Comparison of ENCODE assay signal across 8 mouse cellular contexts in genomic region chr19:4214071-4214770, GRCm38 (mm10). TPM values are rescaled to one million over a fixed set of nuclear protein-coding genes. Genes with fewer than 3 reads are reported as not detected.
DNase-seq lines count a peak whose midpoint lies in the region; ATAC-seq lines count a peak whose summit lies in the region.

TSS of gene Clcf1 (plus strand) at chr19:4214238.
TSS of gene AC109138.7 (plus strand) at chr19:4214357.

- no peaks in the 10 kb centered on the region for H3K36me3 ChIP-seq in forebrain, embryonic 13.5 days (ENCODE audit: poor library complexity, severe bottlenecking)
- H3K36me3 ChIP-seq in intestine, embryonic 14.5 days (ENCODE audit: control insufficient read depth, insufficient read depth, low read length) = no peaks in the 10 kb centered on the region
- no peaks in the 10 kb centered on the region for H3K36me3 ChIP-seq in lung, embryonic 16.5 days (ENCODE audit: control insufficient read depth, insufficient read depth, low read length)

- peak within 1 kb of the TSS; percentile 99 for H3K4me2 ChIP-seq in forebrain, embryonic 13.5 days
- H3K4me2 ChIP-seq in intestine, embryonic 14.5 days (ENCODE audit: low read length) = peak within 1 kb of the TSS; percentile 81
- peak within 1 kb of the TSS; percentile 94 for H3K4me2 ChIP-seq in lung, embryonic 16.5 days (ENCODE audit: low read depth, low read length)

- no peaks in the 10 kb centered on the region for H3K9me3 ChIP-seq in forebrain, embryonic 13.5 days (replicated peaks)
- no peaks in the 10 kb centered on the region for H3K9me3 ChIP-seq in intestine, embryonic 14.5 days (ENCODE audit: control insufficient read depth, low read length)
- H3K9me3 ChIP-seq in lung, embryonic 16.5 days (ENCODE audit: control insufficient read depth, low read length) = no peaks in the 10 kb centered on the region

- H3K9ac ChIP-seq in forebrain, embryonic 13.5 days = peak within 1 kb of the TSS; percentile 77
- H3K9ac ChIP-seq in intestine, embryonic 14.5 days (ENCODE audit: low read length) = peak within 1 kb of the TSS; percentile 97
- H3K9ac ChIP-seq in lung, embryonic 16.5 days (ENCODE audit: low read length) = peak within 1 kb of the TSS; percentile 92

- H3K4me1 ChIP-seq in forebrain, embryonic 13.5 days = peaks cover 43% of the 10 kb centered on the region
- H3K4me1 ChIP-seq in intestine, embryonic 14.5 days (replicated peaks; ENCODE audit: control insufficient read depth, insufficient read depth, low read length) = peaks cover 53% of the 10 kb centered on the region
- H3K4me1 ChIP-seq in lung, embryonic 16.5 days (replicated peaks; ENCODE audit: control insufficient read depth, insufficient read depth, low read length) = peaks cover 42% of the 10 kb centered on the region

- peak within 1 kb of the TSS; percentile 59 for H3K4me3 ChIP-seq in forebrain, embryonic 13.5 days
- peak within 1 kb of the TSS; percentile 84 for H3K4me3 ChIP-seq in intestine, embryonic 14.5 days (ENCODE audit: low read depth, low read length)
- peak within 1 kb of the TSS; percentile 80 for H3K4me3 ChIP-seq in lung, embryonic 16.5 days (ENCODE audit: low read length)

- peaks cover 62% of the 10 kb centered on the region for H3K27me3 ChIP-seq in forebrain, embryonic 13.5 days
- H3K27me3 ChIP-seq in intestine, embryonic 14.5 days (replicated peaks; ENCODE audit: control insufficient read depth, insufficient read depth, low read length) = no peaks in the 10 kb centered on the region
- no peaks in the 10 kb centered on the region for H3K27me3 ChIP-seq in lung, embryonic 16.5 days (ENCODE audit: control insufficient read depth, insufficient read depth, low read depth, low read length)

- H3K27ac ChIP-seq in forebrain, embryonic 13.5 days = no peak within 1 kb of the TSS
- peak within 1 kb of the TSS; percentile 94 for H3K27ac ChIP-seq in intestine, embryonic 14.5 days (ENCODE audit: low read depth)
- H3K27ac ChIP-seq in lung, embryonic 16.5 days (ENCODE audit: low read length) = peak within 1 kb of the TSS; percentile 96

- under 1% methylated on average over 44 of the region's 49 CpGs for WGBS in forebrain, embryonic 13.5 days
- WGBS in intestine, embryonic 14.5 days = under 1% methylated on average over 48 of the region's 49 CpGs
- WGBS in lung, embryonic 16.5 days = 1% methylated on average over 47 of the region's 49 CpGs

- 0 out of 2 replicates have a peak, but pooled peaks have one; percentile 26 for ATAC-seq in cerebellum, adult (ENCODE audit: insufficient number of reproducible peaks, low FRiP score, low TSS enrichment)
- peak; percentile 60; the same call in 1 of the 2 replicates for ATAC-seq in forebrain, embryonic 13.5 days
- ATAC-seq in intestine, embryonic 14.5 days (replicated peaks; ENCODE audit: low FRiP score, low TSS enrichment, low read depth) = peak; percentile 47
- ATAC-seq in lung, embryonic 16.5 days (ENCODE audit: low read depth) = peak; percentile 59
- ATAC-seq in frontal cortex, adult (ENCODE audit: low TSS enrichment) = no peak

- no peak for DNase-seq in cerebellum, postnatal 4 days (ENCODE audit: low spot score in 2 of 2)
- peak; percentile 54 for DNase-seq in MN1 (ENCODE audit: low spot score)
- DNase-seq in intestine, embryonic 14.5 days (ENCODE audit: low spot score) = peak; percentile 81
- peak; percentile 56 for DNase-seq in spleen, adult 12 weeks (ENCODE audit: low spot score)

RNA-seq across cellular contexts. Expression of gene Clcf1, which starts in this region (rescaled TPM):
- polyA plus RNA-seq in forebrain, embryonic 13.5 days (2015; fragmentation: Nextera tagmentation; extraction: Ambion mirVana) = 0.63 and 0.76 TPM in 2 replicates
- polyA plus RNA-seq in intestine, embryonic 14.5 days (2014; fragmentation: Nextera tagmentation; extraction: Ambion mirVana) = 6.9 and 7.5 TPM in 2 replicates
- polyA plus RNA-seq in lung, embryonic 16.5 days (2015; fragmentation: Nextera tagmentation; extraction: Ambion mirVana) = 4.8 and 6.1 TPM in 2 replicates

RNA-seq across cellular contexts. Expression of gene AC109138.7, which starts in this region (rescaled TPM):
- polyA plus RNA-seq in forebrain, embryonic 13.5 days (2015; fragmentation: Nextera tagmentation; extraction: Ambion mirVana) = not detected in 2 replicates
- polyA plus RNA-seq in intestine, embryonic 14.5 days (2014; fragmentation: Nextera tagmentation; extraction: Ambion mirVana) = not detected in 2 replicates
- polyA plus RNA-seq in lung, embryonic 16.5 days (2015; fragmentation: Nextera tagmentation; extraction: Ambion mirVana) = not detected in 2 replicates

Comparison
In these comparisons a context has a peak if more than half of its experiments do, and no peak if none do; other contexts are left out.
1. Peak in ATAC-seq, H3K4me3 ChIP-seq, H3K9ac ChIP-seq and H3K4me2 ChIP-seq in forebrain, embryonic 13.5 days; RNA of the genes that start here not detected or under 1 TPM.
2. DNase-seq: peak in MN1 (single experiment), intestine, embryonic 14.5 days (single experiment) and spleen, adult 12 weeks (single experiment); none in cerebellum, postnatal 4 days (0 of 2).
3. Peak in every context shown above with its lines, with median percentiles within 50 percentile points of each other: H3K4me2 ChIP-seq, H3K4me3 ChIP-seq and H3K9ac ChIP-seq.